ENCODE assay signal across 37 mouse cellular contexts in genomic region chr16:34664553-34664952, GRCm38 (mm10). TPM values are rescaled to one million over a fixed set of nuclear protein-coding genes. Genes with fewer than 3 reads are reported as not detected.
"Had no signal": no experiment of that assay in that cellular context is flagged by ENCODE, and none has a peak within 500 bp of the region (broad histone marks: within the 10 kb centered on the region; RNA-seq: fewer than 3 reads in every experiment).

No protein-coding gene starts in this region.

- H3K36me3 ChIP-seq: embryonic facial prominence, embryonic 10.5 days; embryonic facial prominence, embryonic 12.5 days; embryonic facial prominence, embryonic 13.5 days; embryonic facial prominence, embryonic 15.5 days; forebrain, embryonic 10.5 days; forebrain, embryonic 12.5 days; forebrain, embryonic 15.5 days had no signal

- DNase-seq: cerebellum, adult 9-10 months; cerebellum, adult 9-11 months; cerebellum, postnatal 10 days; cerebellum, postnatal 14 days; cerebellum, postnatal 25 days; cerebellum, postnatal 36 days; embryo, embryonic 11 days; forebrain, postnatal 0 days; gastrocnemius, adult 2 months; gastrocnemius, postnatal 10 days; gastrocnemius, postnatal 14 days; gastrocnemius, postnatal 25 days; gastrocnemius, postnatal 36 days; heart, adult 11 months; heart, adult 18-20 months; heart, adult 2 months had no signal

- H3K9me3 ChIP-seq: embryonic facial prominence, embryonic 10.5 days; embryonic facial prominence, embryonic 12.5 days; embryonic facial prominence, embryonic 13.5 days; embryonic facial prominence, embryonic 15.5 days; forebrain, embryonic 10.5 days; forebrain, embryonic 12.5 days; forebrain, embryonic 13.5 days; forebrain, embryonic 15.5 days had no signal

- H3K9ac ChIP-seq: embryonic facial prominence, embryonic 12.5 days; embryonic facial prominence, embryonic 13.5 days; embryonic facial prominence, embryonic 15.5 days; forebrain, embryonic 12.5 days; forebrain, embryonic 13.5 days; forebrain, embryonic 15.5 days; forebrain, postnatal 0 days had no signal

- H3K4me2 ChIP-seq: embryonic facial prominence, embryonic 12.5 days; embryonic facial prominence, embryonic 13.5 days; embryonic facial prominence, embryonic 15.5 days; forebrain, embryonic 12.5 days; forebrain, embryonic 13.5 days; forebrain, embryonic 15.5 days had no signal

- H3K4me3 ChIP-seq: embryonic facial prominence, embryonic 10.5 days; embryonic facial prominence, embryonic 12.5 days; embryonic facial prominence, embryonic 13.5 days; embryonic facial prominence, embryonic 15.5 days; erythroblast, embryonic 14.5 days; forebrain, embryonic 10.5 days; forebrain, embryonic 12.5 days; forebrain, embryonic 13.5 days; forebrain, embryonic 15.5 days; gastrocnemius, adult 2 months; heart, adult 2 months had no signal

- H3K27ac ChIP-seq: embryonic facial prominence, embryonic 10.5 days; embryonic facial prominence, embryonic 12.5 days; embryonic facial prominence, embryonic 13.5 days; embryonic facial prominence, embryonic 15.5 days; forebrain, embryonic 10.5 days; forebrain, embryonic 12.5 days; forebrain, embryonic 13.5 days; forebrain, embryonic 15.5 days; gastrocnemius, adult 2 months; heart, adult 2 months had no signal

RNA-seq across cellular contexts. Expression of gene Ropn1, which starts 14.8 kb away (rescaled TPM):
- total RNA-seq: common myeloid progenitor, adult 5-6 weeks; forebrain, postnatal 0 days; gastrocnemius, adult 18-20 months; gastrocnemius, adult 2 months; gastrocnemius, adult 8-10 months; gastrocnemius, postnatal 10 days; gastrocnemius, postnatal 14 days; gastrocnemius, postnatal 25 days; gastrocnemius, postnatal 36 days; gastrocnemius, postnatal 4 days; granulocyte monocyte progenitor cell, adult 5-6 weeks; heart, adult 18-20 months; heart, adult 2 months; heart, adult 8-10 months had no signal
- polyA plus RNA-seq: embryonic facial prominence, embryonic 10.5 days; embryonic facial prominence, embryonic 11.5 days; embryonic facial prominence, embryonic 12.5 days; embryonic facial prominence, embryonic 13.5 days; embryonic facial prominence, embryonic 14.5 days; embryonic facial prominence, embryonic 15.5 days; erythroblast, embryonic 14.5 days; forebrain, embryonic 10.5 days; forebrain, embryonic 11.5 days; forebrain, embryonic 12.5 days; forebrain, embryonic 13.5 days; forebrain, embryonic 14.5 days; forebrain, embryonic 15.5 days; forebrain, embryonic 16.5 days; forebrain, postnatal 0 days; frontal cortex, adult 2 months had no signal
